Mouse (Mus musculus) limb, embryonic 15.5 days (tissue): ENCODE data around the gene Lyrm7. TPM values are rescaled to one million over a fixed set of nuclear protein-coding genes. Genes with fewer than 3 reads are reported as not detected.

Experiments used
- ATAC-seq: fragments of 200-750 bp; cut with Nextera tagmentation; 2 replicates; pipeline ENCODE4 v1.8.0; 2017; ENCODE audit warnings: low read depth, moderate TSS enrichment; ENCODE audit not compliant: insufficient number of reproducible peaks, low FRiP score, low TSS enrichment
- H3K27ac ChIP-seq: fragments of 300-500 bp; sonication (generic); 2 replicates; pipeline ENCODE4 v1.5.1; 2015; ENCODE audit warnings: moderate library complexity, mild to moderate bottlenecking, inconsistent platforms
- H3K27me3 ChIP-seq: fragments of 300-500 bp; sonication (generic); 2 replicates; pipeline ENCODE4 v1.6.1; 2015; ENCODE audit warnings: inconsistent platforms
- H3K36me3 ChIP-seq: fragments of 300-500 bp; sonication (generic); 2 replicates; pipeline ENCODE4 v1.6.1; 2015; ENCODE audit warnings: inconsistent platforms
- H3K4me1 ChIP-seq: fragments of 300-500 bp; sonication (generic); 2 replicates; pipeline ENCODE4 v1.6.1; 2015; ENCODE audit warnings: inconsistent platforms
- H3K4me2 ChIP-seq: fragments of 300-500 bp; sonication (generic); 2 replicates; pipeline ENCODE4 v1.6.1; 2015; ENCODE audit warnings: mild to moderate bottlenecking, inconsistent platforms
- H3K4me3 ChIP-seq: fragments of 300-500 bp; sonication (generic); 2 replicates; pipeline ENCODE4 v1.5.1; 2015; ENCODE audit warnings: mild to moderate bottlenecking, inconsistent platforms
- H3K9ac ChIP-seq: fragments of 300-500 bp; sonication (generic); 2 replicates; pipeline ENCODE4 v1.6.1; 2015; ENCODE audit warnings: inconsistent platforms
- H3K9me3 ChIP-seq: fragments of 300-500 bp; sonication (generic); 2 replicates; pipeline ENCODE4 v1.6.1; 2016; ENCODE audit warnings: inconsistent platforms
- WGBS: fragments of 180-500 bp; shearing (Covaris S2); methylation state at CpG from one replicate; pipeline ENCODE4 v1.1.7; 2015; 5-methylcytosine and 5-hydroxymethylcytosine counted together
- polyA plus RNA-seq: library from polyadenylated mRNA; unstranded; fragments of >200 nt; fragmentation: Nextera tagmentation; extraction: Ambion mirVana; gene quantifications from 2 replicates; pipeline ENCODE4 v1.2.1, GENCODE M21; 2015

Gene Lyrm7
- polyA plus RNA-seq, 1 experiment from 2014 or later, result 9.5 TPM

- Histone ChIP-seq H3K4me2 (no peak overlapping the region), H3K4me3 (no peak overlapping the region), H3K9ac (no peak overlapping the region), H3K27ac (no peak overlapping the region), H3K4me1 (no peaks in the 10 kb centered on the region), H3K9me3 (no peaks in the 10 kb centered on the region), H3K36me3 (no peaks in the 10 kb centered on the region), H3K27me3 (no peaks in the 10 kb centered on the region)
- no peak for ATAC-seq
- 81% methylated on average over 4 of the region's 4 CpGs for WGBS
These were observed 21.0 kb downstream of the Lyrm7 start for GRCm38 (mm10) chr11:54839696-54840095.

GRCm38 (mm10) chr11:54836106-54836505 is 24.6 kb downstream of the Lyrm7 start:
- H3K4me2 ChIP-seq, result no peak overlapping the region
- no peaks in the 10 kb centered on the region for H3K4me1 ChIP-seq
- 71% methylated on average over 9 of the region's 9 CpGs for WGBS
- H3K9ac ChIP-seq, result no peak overlapping the region
- ATAC-seq, result no peak
- no peak overlapping the region for H3K4me3 ChIP-seq
- H3K9me3 ChIP-seq, result no peaks in the 10 kb centered on the region
- no peaks in the 10 kb centered on the region for H3K36me3 ChIP-seq
- no peaks in the 10 kb centered on the region for H3K27me3 ChIP-seq
- no peak overlapping the region for H3K27ac ChIP-seq

GRCm38 (mm10) chr11:54834596-54834995 is 26.1 kb downstream of the Lyrm7 start:
- no peaks in the 10 kb centered on the region for H3K4me1 ChIP-seq
- H3K27ac ChIP-seq, result no peak overlapping the region
- no peak for ATAC-seq
- no peaks in the 10 kb centered on the region for H3K36me3 ChIP-seq
- no peak overlapping the region for H3K9ac ChIP-seq
- no peak overlapping the region for H3K4me2 ChIP-seq
- 58% methylated on average over 2 of the region's 2 CpGs for WGBS
- H3K9me3 ChIP-seq, result no peaks in the 10 kb centered on the region
- H3K4me3 ChIP-seq, result no peak overlapping the region
- no peaks in the 10 kb centered on the region for H3K27me3 ChIP-seq

- ATAC-seq, result no peak
- no peaks in the 10 kb centered on the region for H3K27me3 ChIP-seq
- no peak overlapping the region for H3K4me2 ChIP-seq
- no peaks in the 10 kb centered on the region for H3K36me3 ChIP-seq
- 80% methylated on average over 4 of the region's 4 CpGs for WGBS
- no peak overlapping the region for H3K4me3 ChIP-seq
- H3K9ac ChIP-seq, result no peak overlapping the region
- no peaks in the 10 kb centered on the region for H3K9me3 ChIP-seq
- H3K4me1 ChIP-seq, result no peaks in the 10 kb centered on the region
- H3K27ac ChIP-seq, result no peak overlapping the region
These were observed 26.9 kb downstream of the Lyrm7 start for GRCm38 (mm10) chr11:54833833-54834232.

- H3K9ac ChIP-seq, result no peak overlapping the region
- ATAC-seq, result no peak
- H3K27ac ChIP-seq, result no peak overlapping the region
- no peak overlapping the region for H3K4me3 ChIP-seq
- whole genome bisulfite sequencing, result 86% methylated on average over 8 of the region's 8 CpGs
- H3K9me3 ChIP-seq, result no peaks in the 10 kb centered on the region
- H3K36me3 ChIP-seq, result no peaks in the 10 kb centered on the region
- H3K4me2 ChIP-seq, result no peak overlapping the region
- H3K27me3 ChIP-seq, result no peaks in the 10 kb centered on the region
- H3K4me1 ChIP-seq, result no peaks in the 10 kb centered on the region
These were observed 33.9 kb downstream of the Lyrm7 start for GRCm38 (mm10) chr11:54826819-54827218.

- Histone ChIP-seq H3K36me3 (no peaks in the 10 kb centered on the region), H3K4me2 (no peak overlapping the region), H3K27me3 (no peaks in the 10 kb centered on the region), H3K27ac (no peak overlapping the region), H3K9me3 (no peaks in the 10 kb centered on the region), H3K9ac (no peak overlapping the region), H3K4me1 (no peaks in the 10 kb centered on the region), H3K4me3 (no peak overlapping the region)
- no peak for ATAC-seq
- 77% methylated on average over 4 of the region's 4 CpGs for WGBS
These were observed 34.9 kb downstream of the Lyrm7 start for GRCm38 (mm10) chr11:54825774-54826173.

- H3K4me3 ChIP-seq, result no peak overlapping the region
- ATAC-seq, result no peak
- no peaks in the 10 kb centered on the region for H3K4me1 ChIP-seq
- no peaks in the 10 kb centered on the region for H3K36me3 ChIP-seq
- H3K4me2 ChIP-seq, result no peak overlapping the region
- H3K9ac ChIP-seq, result no peak overlapping the region
- H3K9me3 ChIP-seq, result no peaks in the 10 kb centered on the region
- no peaks in the 10 kb centered on the region for H3K27me3 ChIP-seq
- no peak overlapping the region for H3K27ac ChIP-seq
- WGBS, result 77% methylated on average over 4 of the region's 4 CpGs
These were observed 37.2 kb downstream of the Lyrm7 start for GRCm38 (mm10) chr11:54823467-54823866.

- no peak for ATAC-seq
- H3K9ac ChIP-seq, result no peak overlapping the region
- no peaks in the 10 kb centered on the region for H3K36me3 ChIP-seq
- H3K9me3 ChIP-seq, result no peaks in the 10 kb centered on the region
- H3K27me3 ChIP-seq, result no peaks in the 10 kb centered on the region
- 67% methylated on average over 7 of the region's 7 CpGs for WGBS
- no peaks in the 10 kb centered on the region for H3K4me1 ChIP-seq
- H3K4me3 ChIP-seq, result no peak overlapping the region
- H3K27ac ChIP-seq, result no peak overlapping the region
- H3K4me2 ChIP-seq, result no peak overlapping the region
These were observed 41.2 kb downstream of the Lyrm7 start for GRCm38 (mm10) chr11:54819489-54819888.

GRCm38 (mm10) chr11:54817449-54817848 is 43.3 kb downstream of the Lyrm7 start:
- no peak overlapping the region for H3K4me3 ChIP-seq
- no peaks in the 10 kb centered on the region for H3K27me3 ChIP-seq
- H3K4me2 ChIP-seq, result no peak overlapping the region
- no peaks in the 10 kb centered on the region for H3K36me3 ChIP-seq
- 54% methylated on average over 4 of the region's 4 CpGs for WGBS
- no peaks in the 10 kb centered on the region for H3K9me3 ChIP-seq
- H3K9ac ChIP-seq, result no peak overlapping the region
- no peak overlapping the region for H3K27ac ChIP-seq
- H3K4me1 ChIP-seq, result no peaks in the 10 kb centered on the region
- no peak for ATAC-seq

- Histone ChIP-seq H3K9me3 (no peaks in the 10 kb centered on the region), H3K4me1 (no peaks in the 10 kb centered on the region), H3K27me3 (no peaks in the 10 kb centered on the region), H3K36me3 (no peaks in the 10 kb centered on the region), H3K9ac (no peak overlapping the region), H3K4me3 (no peak overlapping the region), H3K4me2 (no peak overlapping the region), H3K27ac (no peak overlapping the region)
- no peak for ATAC-seq
These were observed 45.1 kb downstream of the Lyrm7 start for GRCm38 (mm10) chr11:54815659-54816058.

GRCm38 (mm10) chr11:54812812-54813516 is 47.8 kb downstream of the Lyrm7 start:
- Histone ChIP-seq H3K27me3 (no peaks in the 10 kb centered on the region), H3K4me2 (no peak overlapping the region), H3K4me1 (no peaks in the 10 kb centered on the region), H3K27ac (no peak overlapping the region), H3K4me3 (no peak overlapping the region), H3K9ac (no peak overlapping the region), H3K36me3 (no peaks in the 10 kb centered on the region), H3K9me3 (no peaks in the 10 kb centered on the region)
- WGBS, result 60% methylated on average over 8 of the region's 8 CpGs
- no peak for ATAC-seq

GRCm38 (mm10) chr11:54812314-54812713 is 48.4 kb downstream of the Lyrm7 start:
- Histone ChIP-seq H3K4me3 (no peak overlapping the region), H3K36me3 (no peaks in the 10 kb centered on the region), H3K27ac (no peak overlapping the region), H3K9me3 (no peaks in the 10 kb centered on the region), H3K4me1 (no peaks in the 10 kb centered on the region), H3K9ac (no peak overlapping the region), H3K27me3 (no peaks in the 10 kb centered on the region), H3K4me2 (no peak overlapping the region)
- 71% methylated on average over 4 of the region's 4 CpGs for WGBS
- no peak for ATAC-seq

- Histone ChIP-seq H3K9me3 (no peaks in the 10 kb centered on the region), H3K4me2 (no peak overlapping the region), H3K4me1 (no peaks in the 10 kb centered on the region), H3K36me3 (no peaks in the 10 kb centered on the region), H3K27ac (no peak overlapping the region), H3K4me3 (no peak overlapping the region), H3K27me3 (no peaks in the 10 kb centered on the region), H3K9ac (no peak overlapping the region)
- WGBS, result 73% methylated on average over 3 of the region's 3 CpGs
- ATAC-seq, result no peak
These were observed 49.7 kb downstream of the Lyrm7 start for GRCm38 (mm10) chr11:54811054-54811453.
